Mouse (Mus musculus): ENCODE data around the gene Cacna1c.

DNA sequence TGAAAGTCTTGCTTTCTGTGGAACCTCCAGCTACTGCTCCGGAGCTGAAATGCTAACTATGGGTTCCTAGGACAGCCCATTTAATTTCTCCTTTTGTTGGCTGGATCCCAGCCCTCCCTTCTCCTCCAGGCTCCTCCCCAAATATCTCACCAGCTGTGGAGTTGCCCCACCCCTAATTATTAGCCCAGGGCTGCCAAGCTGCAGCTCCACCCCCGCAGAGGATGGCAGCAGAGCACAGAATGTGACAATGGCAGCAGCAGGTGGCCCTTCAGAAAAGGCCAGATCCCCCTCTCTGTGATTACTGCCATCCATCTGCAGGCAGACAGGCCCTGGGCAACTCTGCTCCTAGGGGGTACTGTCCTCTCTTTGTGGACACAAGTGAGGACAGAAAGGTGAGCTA is 350.4 kb downstream of the Cacna1c start:
- TF ChIP-seq CTCF (IDR thresholded peaks at IDR 0.05; ENCODE audit: low read depth) (no peak), EP300 (optimal IDR thresholded peaks at IDR 0.05) (no peak)
